15 mouse cellular contexts compared by ENCODE assay signal in genomic region chr16:9165763-9166310, GRCm38 (mm10).
DNase-seq lines count a peak whose midpoint lies in the region; ATAC-seq lines count a peak whose summit lies in the region.
"Had no signal": no experiment of that assay in that cellular context is flagged by ENCODE, and none has a peak within 500 bp of the region (broad histone marks: within the 10 kb centered on the region; RNA-seq: fewer than 3 reads in every experiment).

No protein-coding gene starts in this region.

- ATAC-seq in hindbrain, embryonic 14.5 days (ENCODE audit: low FRiP score): peak; percentile 43; the same call in 1 of the 2 replicates
- ATAC-seq in hindbrain, embryonic 12.5 days (ENCODE audit: low FRiP score): no peak
- no peak for ATAC-seq in midbrain, embryonic 14.5 days (ENCODE audit: low FRiP score, low TSS enrichment)
- no peak; the same call in 1 of the 2 replicates for ATAC-seq in midbrain, embryonic 16.5 days
- ATAC-seq: midbrain, embryonic 13.5 days had no signal

- H3K4me2 ChIP-seq in hindbrain, embryonic 14.5 days (replicated peaks): no peak overlapping the region
- H3K4me2 ChIP-seq in hindbrain, embryonic 12.5 days (replicated peaks): no peak overlapping the region
- H3K4me2 ChIP-seq in midbrain, embryonic 14.5 days (ENCODE audit: low read length): no peak overlapping the region
- H3K4me2 ChIP-seq in midbrain, embryonic 16.5 days (ENCODE audit: low read length): no peak overlapping the region
- H3K4me2 ChIP-seq: lung, embryonic 14.5 days; midbrain, embryonic 13.5 days; neural tube, embryonic 12.5 days; stomach, embryonic 15.5 days had no signal

- no peaks in the 10 kb centered on the region for H3K36me3 ChIP-seq in hindbrain, embryonic 14.5 days (replicated peaks; ENCODE audit: control insufficient read depth, insufficient read depth)
- H3K36me3 ChIP-seq in hindbrain, embryonic 12.5 days: no peaks in the 10 kb centered on the region
- no peaks in the 10 kb centered on the region for H3K36me3 ChIP-seq in midbrain, embryonic 14.5 days (ENCODE audit: control insufficient read depth, insufficient read depth, low read length)
- H3K36me3 ChIP-seq in midbrain, embryonic 16.5 days (ENCODE audit: control insufficient read depth, insufficient read depth, low read length): no peaks in the 10 kb centered on the region
- H3K36me3 ChIP-seq: midbrain, embryonic 13.5 days; neural tube, embryonic 12.5 days; stomach, embryonic 15.5 days had no signal

- H3K27ac ChIP-seq in hindbrain, embryonic 14.5 days: no peak overlapping the region
- no peak overlapping the region for H3K27ac ChIP-seq in hindbrain, embryonic 12.5 days
- no peak overlapping the region for H3K27ac ChIP-seq in midbrain, embryonic 14.5 days (replicated peaks; ENCODE audit: low read depth, low read length)
- no peak overlapping the region for H3K27ac ChIP-seq in midbrain, embryonic 16.5 days (ENCODE audit: low read length)
- H3K27ac ChIP-seq: midbrain, embryonic 13.5 days; neural tube, embryonic 12.5 days; stomach, embryonic 15.5 days had no signal

- H3K9me3 ChIP-seq in hindbrain, embryonic 14.5 days (ENCODE audit: control insufficient read depth, low read length): no peaks in the 10 kb centered on the region
- no peaks in the 10 kb centered on the region for H3K9me3 ChIP-seq in hindbrain, embryonic 12.5 days (replicated peaks)
- no peaks in the 10 kb centered on the region for H3K9me3 ChIP-seq in midbrain, embryonic 14.5 days (ENCODE audit: control insufficient read depth, low read length)
- H3K9me3 ChIP-seq in midbrain, embryonic 16.5 days (replicated peaks; ENCODE audit: control insufficient read depth, low read length, poor library complexity, severe bottlenecking): no peaks in the 10 kb centered on the region
- H3K9me3 ChIP-seq: midbrain, embryonic 13.5 days; neural tube, embryonic 12.5 days; stomach, embryonic 15.5 days had no signal

- DNase-seq in hindbrain, embryonic 14.5 days (ENCODE audit: low spot score): no peak
- peak; percentile 41 for DNase-seq in midbrain, embryonic 14.5 days
- peak; percentile 58 for DNase-seq in kidney, adult 9 months
- peak; percentile 1 for DNase-seq in lung, postnatal 14 days
- DNase-seq in thymus, adult 18-20 months: no peak
- DNase-seq: adrenal gland, adult 2 months; cerebellum, adult 9-11 months; embryo, embryonic 11 days; lung, embryonic 14.5 days; thymus, postnatal 4 days had no signal

- WGBS in hindbrain, embryonic 14.5 days: 43% methylated on average over 8 of the region's 8 CpGs
- WGBS in hindbrain, embryonic 12.5 days: 54% methylated on average over 8 of the region's 8 CpGs
- 41% methylated on average over 8 of the region's 8 CpGs for WGBS in midbrain, embryonic 14.5 days
- WGBS in midbrain, embryonic 16.5 days: 45% methylated on average over 8 of the region's 8 CpGs

- no peak overlapping the region for H3K9ac ChIP-seq in hindbrain, embryonic 14.5 days
- no peak overlapping the region for H3K9ac ChIP-seq in hindbrain, embryonic 12.5 days
- H3K9ac ChIP-seq in midbrain, embryonic 14.5 days (replicated peaks; ENCODE audit: low read length): no peak overlapping the region
- H3K9ac ChIP-seq in midbrain, embryonic 16.5 days (ENCODE audit: low read depth, low read length): no peak overlapping the region
- H3K9ac ChIP-seq: lung, embryonic 14.5 days; midbrain, embryonic 13.5 days; neural tube, embryonic 12.5 days; stomach, embryonic 15.5 days had no signal

- no peak overlapping the region for H3K4me3 ChIP-seq in hindbrain, embryonic 14.5 days (replicated peaks; ENCODE audit: low read length)
- no peak overlapping the region for H3K4me3 ChIP-seq in hindbrain, embryonic 12.5 days
- no peak overlapping the region for H3K4me3 ChIP-seq in midbrain, embryonic 14.5 days (replicated peaks; ENCODE audit: low read depth, low read length)
- H3K4me3 ChIP-seq in midbrain, embryonic 16.5 days (ENCODE audit: low read depth, low read length): no peak overlapping the region
- H3K4me3 ChIP-seq: midbrain, embryonic 13.5 days; neural tube, embryonic 12.5 days; stomach, embryonic 15.5 days had no signal

- no peaks in the 10 kb centered on the region for H3K4me1 ChIP-seq in hindbrain, embryonic 14.5 days (replicated peaks; ENCODE audit: control insufficient read depth, insufficient read depth, low read length)
- H3K4me1 ChIP-seq in hindbrain, embryonic 12.5 days: peaks cover 2% of the 10 kb centered on the region; the same call in 1 of the 2 replicates
- 0 out of 2 replicates have a peak, but pooled peaks cover 2% of the 10 kb centered on the region for H3K4me1 ChIP-seq in midbrain, embryonic 14.5 days (ENCODE audit: control insufficient read depth, insufficient read depth, low read length)
- H3K4me1 ChIP-seq in midbrain, embryonic 16.5 days (ENCODE audit: control insufficient read depth, insufficient read depth, low read length): no peaks in the 10 kb centered on the region
- H3K4me1 ChIP-seq: midbrain, embryonic 13.5 days; neural tube, embryonic 12.5 days; stomach, embryonic 15.5 days had no signal

- no peaks in the 10 kb centered on the region for H3K27me3 ChIP-seq in hindbrain, embryonic 14.5 days (ENCODE audit: control insufficient read depth, insufficient read depth, low read length)
- no peaks in the 10 kb centered on the region for H3K27me3 ChIP-seq in hindbrain, embryonic 12.5 days
- no peaks in the 10 kb centered on the region for H3K27me3 ChIP-seq in midbrain, embryonic 14.5 days (ENCODE audit: control insufficient read depth, insufficient read depth, low read length)
- no peaks in the 10 kb centered on the region for H3K27me3 ChIP-seq in midbrain, embryonic 16.5 days (ENCODE audit: control insufficient read depth, insufficient read depth, low read depth, low read length)
- H3K27me3 ChIP-seq: midbrain, embryonic 13.5 days; neural tube, embryonic 12.5 days; stomach, embryonic 15.5 days had no signal

Comparison
In these comparisons a context has a peak if more than half of its experiments do, and no peak if none do; other contexts are left out.
1. DNase-seq: peak in midbrain, embryonic 14.5 days (single experiment), kidney, adult 9 months (single experiment) and lung, postnatal 14 days (single experiment); none in hindbrain, embryonic 14.5 days (single experiment) and thymus, adult 18-20 months (0 of 2).